Mouse (Mus musculus): Measurements from ENCODE around the gene 2510039O18Rik.

DNA sequence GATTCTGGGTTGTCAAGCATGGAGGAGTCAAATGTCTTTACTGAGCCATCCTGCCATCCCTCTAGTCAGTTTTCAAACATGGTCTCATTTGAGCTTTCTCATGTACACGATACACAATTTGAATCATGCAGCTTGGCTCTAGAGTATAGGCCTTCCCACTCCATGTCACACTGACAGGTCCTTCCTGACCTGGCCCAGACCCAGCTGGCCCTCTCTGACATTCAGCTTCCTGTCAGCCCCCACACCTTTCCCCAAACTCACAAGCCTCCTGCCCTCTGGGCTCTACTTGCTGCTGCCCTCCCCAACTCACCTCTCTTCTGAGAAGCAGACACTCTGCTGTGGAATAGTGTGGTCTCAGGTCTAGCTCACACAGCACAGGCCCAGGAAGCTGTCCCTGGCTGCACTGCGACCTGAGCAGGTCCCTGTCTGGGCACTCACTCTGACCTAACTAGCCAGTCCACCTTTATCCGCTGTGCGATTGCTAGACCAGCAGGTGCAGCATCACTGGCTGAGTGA lies 44.8 kb upstream of the 2510039O18Rik start:
- no peak for TF ChIP-seq POLR2A (IDR thresholded peaks at IDR 0.05; ENCODE audit: extremely low read depth, insufficient read depth, low read length)
- no peak for TF ChIP-seq CTCF (IDR thresholded peaks at IDR 0.05; ENCODE audit: extremely low read depth, insufficient read depth, low read length)

Measured in cortical plate, adult 2 months (tissue).